Mouse (Mus musculus): ENCODE measurements around the gene Ctso. TPM values are rescaled to one million over a fixed set of nuclear protein-coding genes. Genes with fewer than 3 reads are reported as not detected.

The Ctso gene
- polyA plus RNA-seq, 1 experiment from 2014 or later: 8.9 TPM

DNA sequence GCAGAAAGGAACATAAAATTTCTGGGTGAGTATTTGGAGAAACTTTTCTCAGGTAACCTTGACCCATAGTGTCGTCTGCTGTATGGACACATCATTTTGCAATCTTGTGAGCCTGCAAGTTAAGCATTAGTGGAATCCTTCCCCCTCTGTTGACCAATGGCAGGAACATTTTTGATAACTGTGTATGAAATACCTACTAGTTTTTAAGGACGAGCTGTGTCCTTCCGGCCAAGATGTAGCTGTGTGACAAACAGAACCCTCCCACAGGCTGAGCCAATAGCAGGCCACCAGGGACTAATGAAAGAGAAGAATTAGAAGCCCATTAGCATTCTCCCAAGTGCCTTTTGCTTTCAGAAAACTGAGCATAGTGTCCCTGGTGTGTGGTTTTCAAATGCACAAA is 58.1 kb downstream of the Ctso start:
- WGBS: 67% methylated on average over 3 of the region's 3 CpGs
- H3K9ac ChIP-seq (ENCODE audit: low read length): no peak overlapping the region
- no peaks in the 10 kb centered on the region for H3K27me3 ChIP-seq (replicated peaks; ENCODE audit: control insufficient read depth, insufficient read depth, low read length)
- H3K4me2 ChIP-seq (ENCODE audit: low read length): no peak overlapping the region
- ATAC-seq (no peak), DNase-seq (ENCODE audit: low spot score) (no peak)
- no peaks in the 10 kb centered on the region for H3K9me3 ChIP-seq (replicated peaks; ENCODE audit: control insufficient read depth, low read length)
- H3K36me3 ChIP-seq (ENCODE audit: control insufficient read depth, insufficient read depth, low read length): no peaks in the 10 kb centered on the region
- H3K4me1 ChIP-seq (ENCODE audit: control insufficient read depth, insufficient read depth, low read length): no peaks in the 10 kb centered on the region
- no peak overlapping the region for H3K27ac ChIP-seq (ENCODE audit: low read depth, low read length)
- no peak overlapping the region for H3K4me3 ChIP-seq (ENCODE audit: low read depth, low read length)

GRCm38 (mm10) chr3:81995371-81995770 is 63.0 kb downstream of the Ctso start:
- no peak overlapping the region for H3K27ac ChIP-seq (ENCODE audit: low read depth, low read length)
- ATAC-seq (no peak), DNase-seq (ENCODE audit: low spot score) (no peak)
- H3K9me3 ChIP-seq (replicated peaks; ENCODE audit: control insufficient read depth, low read length): no peaks in the 10 kb centered on the region
- WGBS: 40% methylated on average over 4 of the region's 4 CpGs
- no peak overlapping the region for H3K4me2 ChIP-seq (ENCODE audit: low read length)
- H3K36me3 ChIP-seq (ENCODE audit: control insufficient read depth, insufficient read depth, low read length): no peaks in the 10 kb centered on the region
- H3K4me3 ChIP-seq (ENCODE audit: low read depth, low read length): no peak overlapping the region
- no peak overlapping the region for H3K9ac ChIP-seq (ENCODE audit: low read length)
- H3K4me1 ChIP-seq (ENCODE audit: control insufficient read depth, insufficient read depth, low read length): no peaks in the 10 kb centered on the region
- no peaks in the 10 kb centered on the region for H3K27me3 ChIP-seq (replicated peaks; ENCODE audit: control insufficient read depth, insufficient read depth, low read length)

- Histone ChIP-seq H3K9ac (ENCODE audit: low read length) (no peak overlapping the region), H3K4me2 (ENCODE audit: low read length) (no peak overlapping the region), H3K36me3 (ENCODE audit: control insufficient read depth, insufficient read depth, low read length) (no peaks in the 10 kb centered on the region), H3K27me3 (replicated peaks; ENCODE audit: control insufficient read depth, insufficient read depth, low read length) (no peaks in the 10 kb centered on the region), H3K4me1 (ENCODE audit: control insufficient read depth, insufficient read depth, low read length) (no peaks in the 10 kb centered on the region), H3K27ac (ENCODE audit: low read depth, low read length) (no peak overlapping the region), H3K9me3 (replicated peaks; ENCODE audit: control insufficient read depth, low read length) (no peaks in the 10 kb centered on the region), H3K4me3 (ENCODE audit: low read depth, low read length) (no peak overlapping the region)
- WGBS: 4% methylated on average over 1 of the region's 1 CpGs
- ATAC-seq (peak; percentile 73), DNase-seq (ENCODE audit: low spot score) (peak; percentile 86)
Observed at GRCm38 (mm10) chr3:81995988-81996387, 63.6 kb downstream of the Ctso start.

Other genes with a start within 250 kb of the Ctso start
- 0.71 and 1.5 TPM in 2 replicates for gene Tdo2, start 43.6 kb downstream of the Ctso start, polyA plus RNA-seq (2014; fragmentation: Nextera tagmentation; extraction: Ambion mirVana)
- not detected in 2 replicates for gene Asic5, start 49.7 kb downstream of the Ctso start, polyA plus RNA-seq (2014; fragmentation: Nextera tagmentation; extraction: Ambion mirVana)
- gene Gucy1b1, start 142.1 kb downstream of the Ctso start, polyA plus RNA-seq (2014; fragmentation: Nextera tagmentation; extraction: Ambion mirVana): 38.8 and 57.7 TPM in 2 replicates
- gene Gucy1a1, start 213.2 kb downstream of the Ctso start, polyA plus RNA-seq (2014; fragmentation: Nextera tagmentation; extraction: Ambion mirVana): 28.2 and 42.2 TPM in 2 replicates

Measured in forebrain, embryonic 14.5 days (tissue).